Mouse (Mus musculus): Measurements from ENCODE around the gene Dpep2nb.

Dpep2nb gene

GRCm38 (mm10) chr8:105961101-105961500 lies 44.7 kb downstream of the Dpep2nb start:
- no peak for DNase-seq (ENCODE audit: low read depth, low spot score)

GRCm38 (mm10) chr8:105959350-105959749 lies 46.4 kb downstream of the Dpep2nb start:
- no peak for DNase-seq (ENCODE audit: low read depth, low spot score)

- DNase-seq (ENCODE audit: low read depth, low spot score), result no peak
Observed at GRCm38 (mm10) chr8:105957813-105958212, 48.0 kb downstream of the Dpep2nb start.

GRCm38 (mm10) chr8:105956556-105956955 lies 49.2 kb downstream of the Dpep2nb start:
- DNase-seq (ENCODE audit: low read depth, low spot score), result no peak

GRCm38 (mm10) chr8:105951057-105951659 lies 54.6 kb downstream of the Dpep2nb start:
- no peak for DNase-seq (ENCODE audit: low read depth, low spot score)

- no peak for DNase-seq (ENCODE audit: low read depth, low spot score)
Observed at GRCm38 (mm10) chr8:105949350-105949749, 56.4 kb downstream of the Dpep2nb start.

Measured in CD4-positive, CD25-positive, alpha-beta regulatory T cell, adult 2 months (primary cell).